Mouse (Mus musculus) G1E (cell line): ENCODE measurements at regions not wholly inside any gene's neighbourhood (a gene's known extent, or its start where the extent isn't known, plus 50 kb on each side); places are given as distances from the start of the nearest gene placed in this dataset.

Experiments
- CTCF ChIP-seq: IDR thresholded peaks from 2 replicates; pipeline ENCODE4 v1.5.1; 2012; ENCODE audit warnings: low read depth, low read length, inconsistent platforms, mixed read lengths
- GATA1 ChIP-seq: IDR thresholded peaks from 2 replicates; pipeline ENCODE4 v1.6.1; 2012; ENCODE audit warnings: borderline replicate concordance, low read length, inconsistent platforms, mixed read lengths
- GATA2 ChIP-seq: IDR thresholded peaks from 2 replicates; pipeline ENCODE4 v1.6.1; 2012; ENCODE audit warnings: low read depth, low read length, inconsistent platforms, borderline replicate concordance
- TAL1 ChIP-seq: conservative IDR thresholded peaks from 2 replicates; pipeline ENCODE4 v1.6.1; 2012; ENCODE audit warnings: low read depth, low read length, inconsistent platforms, mixed read lengths

DNA sequence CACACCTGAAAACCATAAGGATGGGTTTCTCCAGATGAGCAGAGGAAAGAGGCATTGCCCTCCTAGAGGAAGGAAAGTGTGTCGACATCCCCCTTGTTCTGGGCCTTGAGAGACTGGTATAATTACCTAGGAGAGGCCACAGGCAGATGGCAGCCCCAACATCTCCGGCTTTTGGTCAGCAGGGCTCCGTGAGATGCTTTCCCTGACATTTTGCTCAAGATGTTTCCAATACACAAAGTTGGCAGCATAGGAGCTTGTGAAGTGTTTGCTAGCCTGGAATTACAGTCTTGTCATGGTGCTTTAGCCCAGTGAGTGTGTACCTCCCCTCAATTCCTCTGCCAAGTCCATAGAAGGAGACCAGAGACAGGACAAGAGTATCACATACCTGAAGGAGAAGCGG is 299.5 kb downstream of the Pdcd6ip start:
- no peak for TF ChIP-seq CTCF
- TF ChIP-seq GATA2: no peak
- no peak for TF ChIP-seq GATA1
- TF ChIP-seq TAL1: no peak
